Mouse (Mus musculus) splenic B cell, adult 2 months (primary cell): ENCODE results near the gene Rassf8.

Experiments used
- DNase-seq: peaks from one replicate; pipeline ENCODE4 v3.0.0-alpha.2; 2011; ENCODE audit warnings: low read depth, low spot score
- H3K27me3 ChIP-seq: 2 replicates; pipeline ENCODE4 v1.6.1; 2012; ENCODE audit warnings: mild to moderate bottlenecking, low read length, moderate library complexity, mixed read lengths; ENCODE audit not compliant: control insufficient read depth, poor library complexity, insufficient read depth, severe bottlenecking
- H3K36me3 ChIP-seq: 2 replicates; pipeline ENCODE4 v1.6.1; 2012; ENCODE audit warnings: mild to moderate bottlenecking, low read length, moderate library complexity, mixed read lengths; ENCODE audit not compliant: control insufficient read depth, poor library complexity, insufficient read depth, severe bottlenecking

The Rassf8 gene

GRCm38 (mm10) chr6:145847661-145848060, 101.1 kb downstream of the Rassf8 start:
- Histone ChIP-seq H3K36me3 (no peaks in the 10 kb centered on the region), H3K27me3 (no peaks in the 10 kb centered on the region)
- no peak for DNase-seq

- Histone ChIP-seq H3K27me3 (no peaks in the 10 kb centered on the region), H3K36me3 (no peaks in the 10 kb centered on the region)
- no peak for DNase-seq
Measured at GRCm38 (mm10) chr6:145850789-145851188, 104.2 kb downstream of the Rassf8 start.

- no peaks in the 10 kb centered on the region; the same call in 1 of the 2 replicates for H3K36me3 ChIP-seq
- H3K27me3 ChIP-seq, result no peaks in the 10 kb centered on the region
- DNase-seq, result no peak
Measured at GRCm38 (mm10) chr6:145851956-145852355, 105.4 kb downstream of the Rassf8 start.

- no peak for DNase-seq
- Histone ChIP-seq H3K27me3 (no peaks in the 10 kb centered on the region), H3K36me3 (no peaks in the 10 kb centered on the region; the same call in 1 of the 2 replicates)
Measured at GRCm38 (mm10) chr6:145852708-145853107, 106.2 kb downstream of the Rassf8 start.

GRCm38 (mm10) chr6:145853356-145854079, 107.0 kb downstream of the Rassf8 start:
- Histone ChIP-seq H3K36me3 (no peaks in the 10 kb centered on the region; the same call in 1 of the 2 replicates), H3K27me3 (no peaks in the 10 kb centered on the region)
- DNase-seq, result peak; percentile 54

- H3K36me3 ChIP-seq, result no peaks in the 10 kb centered on the region; the same call in 1 of the 2 replicates
- H3K27me3 ChIP-seq, result no peaks in the 10 kb centered on the region
- no peak for DNase-seq
Measured at GRCm38 (mm10) chr6:145854756-145855155, 108.2 kb downstream of the Rassf8 start.

GRCm38 (mm10) chr6:145855720-145856551, 109.4 kb downstream of the Rassf8 start:
- peak; percentile 97 for DNase-seq
- H3K27me3 ChIP-seq, result no peaks in the 10 kb centered on the region
- no peaks in the 10 kb centered on the region; the same call in 1 of the 2 replicates for H3K36me3 ChIP-seq

- no peak for DNase-seq
- no peaks in the 10 kb centered on the region; the same call in 1 of the 2 replicates for H3K36me3 ChIP-seq
- H3K27me3 ChIP-seq, result no peaks in the 10 kb centered on the region
Measured at GRCm38 (mm10) chr6:145857428-145857827, 110.9 kb downstream of the Rassf8 start.

- no peaks in the 10 kb centered on the region; the same call in 1 of the 2 replicates for H3K36me3 ChIP-seq
- H3K27me3 ChIP-seq, result no peaks in the 10 kb centered on the region
- DNase-seq, result no peak
Measured at GRCm38 (mm10) chr6:145858414-145858813, 111.9 kb downstream of the Rassf8 start.

- Histone ChIP-seq H3K36me3 (no peaks in the 10 kb centered on the region; the same call in 1 of the 2 replicates), H3K27me3 (no peaks in the 10 kb centered on the region)
- DNase-seq, result peak; percentile 81
Measured at GRCm38 (mm10) chr6:145860350-145860749, 113.8 kb downstream of the Rassf8 start.

- DNase-seq, result no peak
- Histone ChIP-seq H3K27me3 (no peaks in the 10 kb centered on the region), H3K36me3 (no peaks in the 10 kb centered on the region)
Measured at GRCm38 (mm10) chr6:145861462-145862227, 115.1 kb downstream of the Rassf8 start.

GRCm38 (mm10) chr6:145862321-145862720, 115.8 kb downstream of the Rassf8 start:
- DNase-seq, result no peak
- no peaks in the 10 kb centered on the region for H3K27me3 ChIP-seq
- no peaks in the 10 kb centered on the region for H3K36me3 ChIP-seq

GRCm38 (mm10) chr6:145862739-145863064, 116.2 kb downstream of the Rassf8 start:
- no peaks in the 10 kb centered on the region for H3K27me3 ChIP-seq
- no peaks in the 10 kb centered on the region for H3K36me3 ChIP-seq
- DNase-seq, result no peak

- Histone ChIP-seq H3K27me3 (no peaks in the 10 kb centered on the region), H3K36me3 (no peaks in the 10 kb centered on the region)
- peak; percentile 62 for DNase-seq
Measured at GRCm38 (mm10) chr6:145863065-145863971, 116.8 kb downstream of the Rassf8 start.
